Mouse (Mus musculus): Measurements from ENCODE around the gene Tcf12. TPM values are rescaled to one million over a fixed set of nuclear protein-coding genes. Genes with fewer than 3 reads are reported as not detected.

Tcf12 gene
- polyA plus RNA-seq, 2 experiments = 8.8 to 12.1 TPM

- H3K36me3 ChIP-seq (replicated peaks; ENCODE audit: control insufficient read depth, insufficient read depth, low read depth) = no peaks in the 10 kb centered on the region
- TF ChIP-seq EP300 (IDR thresholded peaks at IDR 0.05; ENCODE audit: low read depth) (no peak), CTCF (IDR thresholded peaks at IDR 0.05; ENCODE audit: low read depth) (no peak)
- no peak overlapping the region for H3K4me3 ChIP-seq (ENCODE audit: insufficient read depth in 1 of 2, low read depth in 2 of 2, low read length in 2 of 2)
- H3K4me1 ChIP-seq (replicated peaks; ENCODE audit: control insufficient read depth in 2 of 2, insufficient read depth in 2 of 2, low read length in 1 of 2) = no peaks in the 10 kb centered on the region
- no peaks in the 10 kb centered on the region for H3K27me3 ChIP-seq (ENCODE audit: control insufficient read depth, insufficient read depth, low read length)
- ATAC-seq (ENCODE audit: insufficient read depth) (no peak), DNase-seq (ENCODE audit: low read depth in 3 of 3, low spot score in 3 of 3) (no peak)
- H3K9me3 ChIP-seq (ENCODE audit: control insufficient read depth, low read length) = no peaks in the 10 kb centered on the region
- H3K9ac ChIP-seq (replicated peaks) = no peak overlapping the region
- no peak overlapping the region for H3K27ac ChIP-seq
- 69% methylated on average over 12 of the region's 12 CpGs for WGBS (ENCODE audit: insufficient replicate concordance)
- H3K4me2 ChIP-seq (ENCODE audit: low read depth) = no peak overlapping the region
Measured at GRCm38 (mm10) chr9:71826040-71826525, 285.6 kb downstream of the Tcf12 start.

- TF ChIP-seq CTCF (IDR thresholded peaks at IDR 0.05; ENCODE audit: low read depth) (no peak), EP300 (IDR thresholded peaks at IDR 0.05; ENCODE audit: low read depth) (no peak)
- WGBS (ENCODE audit: insufficient replicate concordance) = 47% methylated on average over 3 of the region's 3 CpGs
Measured at GRCm38 (mm10) chr9:71822003-71822402, 289.7 kb downstream of the Tcf12 start.

GRCm38 (mm10) chr9:71818453-71818852 lies 293.2 kb downstream of the Tcf12 start:
- Histone ChIP-seq H3K9me3 (ENCODE audit: control insufficient read depth, low read length) (no peaks in the 10 kb centered on the region), H3K27me3 (ENCODE audit: control insufficient read depth, insufficient read depth, low read length) (no peaks in the 10 kb centered on the region), H3K4me2 (ENCODE audit: low read depth) (no peak overlapping the region), H3K4me1 (replicated peaks; ENCODE audit: control insufficient read depth in 2 of 2, insufficient read depth in 2 of 2, low read length in 1 of 2) (no peaks in the 10 kb centered on the region), H3K36me3 (replicated peaks; ENCODE audit: control insufficient read depth, insufficient read depth, low read depth) (no peaks in the 10 kb centered on the region), H3K9ac (replicated peaks) (no peak overlapping the region), H3K4me3 (ENCODE audit: insufficient read depth in 1 of 2, low read depth in 2 of 2, low read length in 2 of 2) (no peak overlapping the region), H3K27ac (no peak overlapping the region)
- no peak for ATAC-seq (ENCODE audit: insufficient read depth)
- no peak for DNase-seq (ENCODE audit: low read depth in 3 of 3, low spot score in 3 of 3)
- 63% methylated on average over 7 of the region's 7 CpGs for WGBS (ENCODE audit: insufficient replicate concordance)
- TF ChIP-seq CTCF (IDR thresholded peaks at IDR 0.05; ENCODE audit: low read depth) = no peak
- TF ChIP-seq EP300 (IDR thresholded peaks at IDR 0.05; ENCODE audit: low read depth) = no peak

More at GRCm38 (mm10) chr9:71822003-71822402, 289.7 kb downstream of the Tcf12 start:
- no peaks in the 10 kb centered on the region for H3K4me1 ChIP-seq (replicated peaks; ENCODE audit: control insufficient read depth in 2 of 2, insufficient read depth in 2 of 2, low read length in 1 of 2)
- no peak overlapping the region for H3K4me3 ChIP-seq (ENCODE audit: insufficient read depth in 1 of 2, low read depth in 2 of 2, low read length in 2 of 2)
- H3K36me3 ChIP-seq (replicated peaks; ENCODE audit: control insufficient read depth, insufficient read depth, low read depth) = no peaks in the 10 kb centered on the region
- H3K4me2 ChIP-seq (ENCODE audit: low read depth) = no peak overlapping the region
- no peaks in the 10 kb centered on the region for H3K27me3 ChIP-seq (ENCODE audit: control insufficient read depth, insufficient read depth, low read length)
- H3K9me3 ChIP-seq (ENCODE audit: control insufficient read depth, low read length) = no peaks in the 10 kb centered on the region
- H3K27ac ChIP-seq = no peak overlapping the region
- no peak overlapping the region for H3K9ac ChIP-seq (replicated peaks)
- ATAC-seq (ENCODE audit: insufficient read depth) (no peak), DNase-seq (ENCODE audit: low read depth in 3 of 3, low spot score in 3 of 3) (no peak)

GRCm38 (mm10) chr9:71816121-71816520 lies 295.6 kb downstream of the Tcf12 start:
- no peaks in the 10 kb centered on the region for H3K27me3 ChIP-seq (ENCODE audit: control insufficient read depth, insufficient read depth, low read length)
- no peak overlapping the region for H3K9ac ChIP-seq (replicated peaks)
- WGBS (ENCODE audit: insufficient replicate concordance) = 37% methylated on average over 3 of the region's 3 CpGs
- H3K9me3 ChIP-seq (ENCODE audit: control insufficient read depth, low read length) = no peaks in the 10 kb centered on the region
- H3K4me3 ChIP-seq (ENCODE audit: insufficient read depth in 1 of 2, low read depth in 2 of 2, low read length in 2 of 2) = no peak overlapping the region
- no peak overlapping the region for H3K27ac ChIP-seq
- TF ChIP-seq EP300 (IDR thresholded peaks at IDR 0.05; ENCODE audit: low read depth) = no peak
- no peak for TF ChIP-seq CTCF (IDR thresholded peaks at IDR 0.05; ENCODE audit: low read depth)
- H3K4me2 ChIP-seq (ENCODE audit: low read depth) = no peak overlapping the region
- DNase-seq (ENCODE audit: low read depth in 3 of 3, low spot score in 3 of 3) (no peak), ATAC-seq (ENCODE audit: insufficient read depth) (no peak)
- no peaks in the 10 kb centered on the region for H3K36me3 ChIP-seq (replicated peaks; ENCODE audit: control insufficient read depth, insufficient read depth, low read depth)
- no peaks in the 10 kb centered on the region for H3K4me1 ChIP-seq (replicated peaks; ENCODE audit: control insufficient read depth in 2 of 2, insufficient read depth in 2 of 2, low read length in 1 of 2)

GRCm38 (mm10) chr9:71813565-71813964 lies 298.1 kb downstream of the Tcf12 start:
- ATAC-seq (ENCODE audit: insufficient read depth) (no peak), DNase-seq (ENCODE audit: low read depth in 3 of 3, low spot score in 3 of 3) (no peak)
- H3K9me3 ChIP-seq (ENCODE audit: control insufficient read depth, low read length) = no peaks in the 10 kb centered on the region
- no peak overlapping the region for H3K27ac ChIP-seq
- H3K27me3 ChIP-seq (ENCODE audit: control insufficient read depth, insufficient read depth, low read length) = no peaks in the 10 kb centered on the region
- no peak overlapping the region for H3K9ac ChIP-seq (replicated peaks)
- H3K36me3 ChIP-seq (replicated peaks; ENCODE audit: control insufficient read depth, insufficient read depth, low read depth) = no peaks in the 10 kb centered on the region
- TF ChIP-seq EP300 (IDR thresholded peaks at IDR 0.05; ENCODE audit: low read depth) (no peak), CTCF (IDR thresholded peaks at IDR 0.05; ENCODE audit: low read depth) (no peak)
- 53% methylated on average over 3 of the region's 3 CpGs for WGBS (ENCODE audit: insufficient replicate concordance)
- no peak overlapping the region for H3K4me3 ChIP-seq (ENCODE audit: insufficient read depth in 1 of 2, low read depth in 2 of 2, low read length in 2 of 2)
- H3K4me2 ChIP-seq (ENCODE audit: low read depth) = no peak overlapping the region
- H3K4me1 ChIP-seq (replicated peaks; ENCODE audit: control insufficient read depth in 2 of 2, insufficient read depth in 2 of 2, low read length in 1 of 2) = no peaks in the 10 kb centered on the region
